Mouse (Mus musculus): ENCODE measurements around the gene Gtf2ird1.

The Gtf2ird1 gene

DNA sequence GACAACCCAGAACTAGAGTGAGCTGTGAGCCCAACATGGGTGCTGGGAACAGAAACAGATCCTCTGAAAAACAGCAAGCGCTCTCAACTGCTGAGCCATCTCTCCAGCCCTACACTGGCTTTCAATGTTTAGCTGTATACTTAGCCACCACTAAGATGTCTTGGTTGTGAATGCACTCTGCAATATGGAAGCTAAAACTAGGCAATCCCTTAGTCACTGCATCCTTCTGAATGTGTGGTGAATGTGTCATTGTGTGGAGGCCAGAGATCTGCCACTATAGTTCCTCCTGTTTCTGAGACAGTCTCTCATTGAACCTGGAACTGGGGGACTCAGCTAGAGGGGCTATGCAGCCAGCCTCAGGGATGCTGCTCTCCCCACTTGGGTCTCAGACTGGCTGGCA is 147.2 kb downstream of the Gtf2ird1 start:
- no peak for DNase-seq

Measured in spleen, adult 18-20 months (tissue).